Mouse (Mus musculus): ENCODE measurements around the gene Adgrb3. TPM values are rescaled to one million over a fixed set of nuclear protein-coding genes. Genes with fewer than 3 reads are reported as not detected.
"Not testable (repeated sequence)": the region's sequence is repeated elsewhere in the genome, so short reads cannot be mapped to it uniquely, and the experiment has no call there.

Adgrb3 gene
- total and polyA plus RNA-seq, 3 experiments, result 0.24 to 1.2 (median 1.0) TPM

DNA sequence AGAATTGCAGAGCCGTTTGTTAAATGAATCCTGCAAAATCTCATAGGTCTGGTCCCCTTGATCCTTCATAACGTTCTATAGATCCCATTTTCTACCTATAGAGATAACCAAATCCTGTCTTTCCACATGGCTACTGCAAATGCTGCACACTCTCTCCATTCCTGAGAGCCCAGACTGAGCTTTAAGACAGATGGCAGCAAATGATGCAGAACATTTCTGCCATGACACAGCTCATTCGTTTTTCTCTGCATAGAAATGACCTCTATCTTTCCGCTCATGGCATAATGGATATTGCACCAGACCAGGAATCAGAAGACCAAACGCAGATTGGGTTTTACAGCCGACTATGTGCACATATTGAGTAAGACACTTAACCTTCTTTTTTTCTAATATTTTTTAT lies 84.8 kb downstream of the Adgrb3 start:
- DNase-seq, result no peak

DNA sequence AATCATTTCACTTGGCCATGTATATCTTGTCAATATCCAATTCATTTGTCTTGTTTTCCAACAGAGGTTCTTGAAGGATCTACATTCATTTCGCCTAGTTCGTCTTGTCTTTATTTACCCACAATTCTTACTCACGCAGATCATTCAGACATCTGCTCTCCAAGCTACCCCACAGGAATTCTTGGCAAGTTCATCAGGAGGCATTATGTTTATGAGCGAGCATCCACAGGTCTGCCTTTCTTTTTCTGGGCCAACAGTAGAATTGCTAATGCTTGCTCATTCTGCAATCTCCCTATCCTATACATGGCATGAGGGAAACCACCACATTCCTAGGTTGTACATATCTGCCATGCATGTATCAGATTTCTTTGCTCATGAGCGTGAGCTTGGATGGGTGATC lies 99.7 kb downstream of the Adgrb3 start:
- no peak for DNase-seq

DNA sequence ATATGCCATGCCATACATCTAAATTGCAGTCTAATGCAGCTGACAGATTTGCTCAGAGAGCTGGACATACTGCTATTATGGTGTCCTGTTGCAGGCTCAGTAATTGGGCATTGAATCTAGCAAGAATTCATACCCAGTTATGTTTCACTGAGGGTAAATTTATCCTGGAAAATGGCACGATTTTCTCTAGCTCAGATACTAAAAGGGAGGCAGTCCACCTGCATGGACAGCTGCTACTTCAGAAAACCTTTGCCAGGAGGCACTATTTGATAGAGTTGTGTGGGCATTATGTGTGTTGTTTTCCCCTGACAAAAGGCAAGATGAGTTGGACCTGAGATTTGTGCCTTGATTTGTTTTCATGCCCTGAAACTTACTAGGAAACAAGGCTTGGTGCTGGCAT lies 118.0 kb downstream of the Adgrb3 start:
- no peak for DNase-seq

DNA sequence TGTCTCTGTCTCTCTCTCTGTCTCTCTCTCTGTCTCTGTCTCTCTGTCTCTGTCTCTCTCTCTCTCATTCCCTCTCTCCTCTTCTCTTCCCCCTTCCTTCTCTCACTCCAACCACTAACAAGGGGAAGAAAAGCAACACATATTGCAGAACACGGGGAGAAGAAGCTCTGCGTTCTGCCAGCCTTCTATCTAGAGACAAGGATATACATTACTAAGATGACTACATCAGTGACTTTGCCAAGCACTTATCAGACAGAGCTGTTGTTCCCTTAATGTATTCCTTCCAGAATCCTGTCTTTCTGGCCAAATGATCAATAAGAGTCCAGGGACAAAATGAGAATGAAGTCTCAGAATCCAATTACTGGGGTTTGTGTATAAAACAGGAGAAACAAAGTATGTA lies 123.2 kb downstream of the Adgrb3 start:
- DNase-seq, result no peak

DNA sequence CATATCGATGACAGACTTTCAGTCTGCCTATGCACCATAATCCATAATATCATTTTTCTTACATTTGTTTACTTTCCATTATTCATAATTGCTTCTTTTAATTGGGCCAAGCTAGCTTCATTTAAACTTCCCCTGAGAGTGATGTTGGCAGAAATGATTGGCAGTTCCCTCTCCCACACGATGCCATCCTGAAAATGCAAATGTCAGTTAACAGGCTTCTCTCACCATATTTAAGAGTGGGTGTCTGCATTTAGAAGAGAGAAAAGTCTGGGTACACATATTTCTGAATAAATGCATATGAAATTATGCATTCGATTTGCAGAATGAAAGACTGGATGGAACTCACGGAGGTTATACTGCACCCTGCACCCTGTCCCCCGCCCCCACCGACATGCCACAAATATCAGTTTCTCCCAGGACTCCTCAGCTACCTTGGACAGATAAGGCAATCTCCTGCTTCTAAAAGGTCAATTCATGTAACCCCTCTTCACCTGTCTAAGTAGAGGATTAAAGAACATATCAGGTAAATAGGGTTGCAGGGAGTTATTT lies 130.7 kb downstream of the Adgrb3 start:
- no peak for DNase-seq

DNA sequence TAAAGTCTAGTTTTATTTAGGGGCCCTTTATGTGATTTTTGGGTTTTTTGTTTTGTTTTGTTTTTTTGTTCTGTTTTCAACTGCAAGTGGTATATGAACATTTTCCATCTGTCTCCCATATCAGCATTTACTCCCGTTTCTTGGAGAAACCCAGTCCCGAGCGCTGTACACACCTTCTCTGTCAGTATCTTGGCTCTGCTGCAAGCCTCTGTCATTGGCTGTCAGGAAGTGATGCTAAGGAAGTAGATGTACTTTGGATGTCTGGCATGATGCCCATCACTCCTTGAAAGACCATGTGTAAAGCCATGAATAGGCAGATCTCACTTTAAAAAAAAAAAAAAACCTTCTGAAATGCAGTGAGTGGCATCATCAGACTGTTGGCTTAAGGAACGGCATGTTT lies 132.3 kb downstream of the Adgrb3 start:
- DNase-seq, result no peak

DNA sequence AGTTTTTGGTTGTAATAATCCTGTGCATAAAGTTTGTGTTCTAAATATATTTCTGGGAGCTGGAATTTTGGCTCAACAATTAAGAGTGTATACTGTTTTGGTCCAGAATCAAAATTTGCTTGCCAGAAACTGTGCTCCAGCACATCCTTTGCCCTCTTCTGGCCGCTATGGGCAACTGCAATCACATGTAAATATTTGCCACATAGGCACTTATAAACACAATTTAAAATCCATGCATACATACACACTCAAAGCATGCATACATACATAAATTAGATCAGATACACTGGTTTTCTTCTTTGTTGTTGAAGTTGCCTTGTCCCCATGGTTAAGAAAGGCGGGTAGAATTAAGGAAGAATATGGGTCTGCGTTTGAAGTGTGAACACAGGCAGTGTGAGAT lies 132.7 kb downstream of the Adgrb3 start:
- DNase-seq, result no peak

DNA sequence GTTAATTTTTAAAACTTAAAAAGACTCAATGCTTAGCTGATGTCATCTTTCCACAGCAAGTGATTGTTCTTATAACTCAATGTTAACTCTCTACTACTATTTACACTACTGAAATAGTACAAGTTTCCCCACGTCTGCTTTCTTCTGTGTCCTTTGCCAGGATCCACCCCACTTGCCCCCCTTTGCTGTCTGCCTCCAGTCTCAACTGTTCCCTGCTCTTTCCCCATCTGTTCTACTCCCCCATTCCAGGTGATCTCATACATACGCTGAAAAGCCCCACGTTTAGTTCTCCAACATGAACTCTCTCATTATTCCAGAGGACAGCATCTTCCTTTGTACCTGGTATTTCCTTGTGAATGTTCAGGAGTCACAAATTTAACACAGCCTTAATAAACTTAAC lies 147.4 kb downstream of the Adgrb3 start:
- DNase-seq, result no peak

DNA sequence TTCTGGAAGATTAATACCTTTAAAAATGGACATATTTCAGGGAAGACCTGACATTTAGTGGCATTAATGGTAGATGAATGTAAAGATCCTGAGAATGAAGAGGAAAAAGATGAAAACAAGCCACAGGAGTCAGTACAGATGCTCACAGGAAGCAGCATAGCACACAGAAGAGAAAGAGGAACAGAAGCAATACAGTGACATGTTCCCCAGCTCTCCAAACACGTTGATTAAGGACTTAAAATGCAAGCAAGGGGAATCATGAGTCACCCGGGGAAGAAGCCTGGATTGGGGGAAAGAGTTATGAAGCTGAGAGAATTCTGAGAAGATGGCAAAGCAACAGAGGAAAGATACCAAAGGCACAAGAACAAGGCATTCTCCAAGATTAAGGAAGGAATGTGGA lies 149.9 kb downstream of the Adgrb3 start:
- DNase-seq, result no peak

DNA sequence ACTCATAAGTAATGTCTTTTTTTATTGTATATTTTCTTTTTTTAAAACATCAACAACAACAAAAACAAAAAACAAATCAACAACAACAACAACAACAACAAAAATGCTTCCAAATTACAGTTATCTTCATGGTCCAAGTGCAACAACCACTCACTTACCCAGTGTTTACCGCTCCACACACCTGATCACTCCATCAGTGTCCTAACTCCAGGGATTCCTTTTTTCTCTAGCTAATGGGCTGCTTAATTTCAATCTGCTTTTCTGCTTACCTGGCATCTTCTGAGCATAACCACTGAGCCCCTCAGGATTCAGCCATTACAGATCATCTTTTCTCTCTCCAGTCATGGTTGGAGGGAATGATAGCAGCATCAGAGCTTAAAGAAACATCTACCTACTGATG lies 176.8 kb downstream of the Adgrb3 start:
- no peak for DNase-seq

DNA sequence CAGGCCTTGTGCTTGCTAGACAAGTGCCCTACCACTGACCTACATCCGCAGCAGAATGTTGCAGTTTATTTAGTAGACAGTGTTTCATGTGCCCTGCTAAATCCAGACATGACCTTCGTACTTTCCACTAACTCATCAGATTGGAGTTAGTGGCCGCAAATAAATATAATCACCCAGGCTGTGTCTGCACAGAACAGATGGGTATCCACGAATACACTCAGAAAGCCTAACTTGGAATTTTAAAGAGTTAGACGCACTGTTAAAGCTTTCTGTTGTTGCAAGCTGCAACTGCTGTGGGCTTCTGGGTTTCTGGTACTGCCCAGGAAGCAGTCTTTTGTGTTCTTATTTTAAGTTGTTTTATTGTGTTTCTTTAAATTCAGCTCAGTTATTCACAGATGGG lies 185.3 kb downstream of the Adgrb3 start:
- DNase-seq, result no peak

DNA sequence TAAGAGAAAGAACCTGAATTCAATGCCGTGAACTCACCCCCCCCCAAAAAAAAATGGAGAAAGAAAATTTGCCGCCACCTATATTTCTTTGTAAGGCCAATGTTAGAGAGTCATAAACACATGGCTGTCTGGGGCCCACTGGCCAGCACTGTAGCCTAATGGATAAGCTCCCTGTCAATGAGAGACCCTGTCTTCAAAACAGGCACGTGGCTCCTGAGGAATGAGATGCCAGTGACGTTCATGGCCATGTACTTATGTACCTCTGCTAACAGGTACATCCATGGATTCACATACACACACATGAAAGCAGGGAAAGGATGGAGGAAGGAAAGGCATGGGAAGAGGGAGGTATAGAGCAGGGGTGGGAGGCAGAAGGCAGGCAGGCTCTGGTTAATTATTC lies 208.0 kb downstream of the Adgrb3 start:
- no peak for DNase-seq

DNA sequence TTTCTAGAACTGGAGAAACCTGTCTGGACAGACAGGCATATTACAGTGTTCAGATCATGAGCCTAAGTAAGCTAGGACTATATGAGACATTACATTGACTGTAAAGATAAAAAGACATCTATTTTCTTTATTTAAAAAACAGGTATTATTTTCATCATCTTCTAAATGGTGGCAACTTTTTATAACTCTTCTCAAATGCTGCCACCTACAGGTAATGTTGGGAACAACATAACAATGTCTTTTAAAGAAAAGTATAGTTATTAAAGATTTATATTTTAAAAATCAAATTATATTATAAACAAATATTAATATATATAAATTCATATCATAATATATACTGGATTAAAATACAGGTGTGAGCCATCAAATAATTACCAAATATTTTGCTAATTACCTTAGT lies 212.6 kb downstream of the Adgrb3 start:
- DNase-seq, result no peak

DNA sequence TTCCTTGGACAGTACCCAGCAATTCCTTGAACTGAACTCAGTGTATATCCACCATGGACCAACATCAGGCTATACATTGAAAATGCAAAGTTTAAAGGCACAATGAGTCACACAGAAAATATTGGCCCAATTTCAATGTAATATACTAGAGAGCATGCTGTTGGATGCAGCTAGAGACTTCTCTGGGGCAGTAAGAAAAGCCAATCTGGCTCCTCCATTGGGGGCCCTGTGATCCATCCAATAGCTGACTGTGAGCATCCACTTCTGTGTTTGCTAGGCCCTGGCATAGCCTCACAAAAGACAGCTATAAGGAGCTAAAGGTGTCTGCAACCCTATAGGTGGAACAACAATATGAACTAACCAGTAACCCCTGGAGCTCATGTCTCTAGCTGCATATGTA lies 218.7 kb downstream of the Adgrb3 start:
- DNase-seq, result not testable (repeated sequence)

DNA sequence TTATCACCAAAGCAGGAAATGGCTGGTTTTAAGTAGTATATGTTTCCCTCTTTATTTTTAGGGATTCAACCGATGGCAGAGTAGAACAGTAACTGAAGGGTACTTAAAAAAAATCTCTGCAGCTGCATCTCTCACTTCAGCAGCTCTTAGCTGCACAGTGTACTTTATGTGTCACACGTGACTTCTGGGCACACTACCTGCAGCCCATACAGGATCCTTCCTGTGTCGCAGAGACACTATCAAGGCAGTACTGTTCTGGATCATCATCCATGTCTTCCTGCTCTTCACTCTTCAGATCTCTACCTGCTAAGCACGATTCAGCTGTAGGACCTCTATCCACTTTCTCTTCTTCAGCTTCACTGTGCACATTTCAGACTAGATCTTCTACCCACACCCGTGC lies 230.6 kb downstream of the Adgrb3 start:
- no peak for DNase-seq

DNA sequence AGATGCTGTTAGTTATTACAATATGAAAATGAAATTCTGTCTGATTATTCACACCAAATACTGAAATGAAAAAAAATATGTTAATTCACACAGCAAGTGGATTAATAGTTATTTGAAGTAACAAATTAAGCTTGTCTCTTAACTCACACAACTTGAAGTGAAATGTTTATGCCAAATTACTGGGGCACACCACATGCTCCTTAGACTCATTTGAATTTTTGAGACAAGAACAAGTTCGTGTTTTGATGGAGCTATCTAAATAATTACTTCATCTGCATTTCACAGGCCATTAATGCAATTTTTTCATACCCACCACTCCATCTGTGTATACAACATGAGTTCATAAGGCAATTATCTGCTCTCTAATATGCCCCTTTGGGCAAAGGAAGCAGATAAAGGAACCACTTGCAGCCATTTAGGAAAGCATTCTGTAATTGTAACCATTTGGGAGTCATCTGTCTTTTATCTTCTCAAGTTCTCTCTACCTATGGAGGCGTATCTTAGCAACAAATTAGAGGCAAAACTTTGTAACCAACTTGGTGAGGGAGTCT lies 240.9 kb downstream of the Adgrb3 start:
- DNase-seq, result no peak

DNA sequence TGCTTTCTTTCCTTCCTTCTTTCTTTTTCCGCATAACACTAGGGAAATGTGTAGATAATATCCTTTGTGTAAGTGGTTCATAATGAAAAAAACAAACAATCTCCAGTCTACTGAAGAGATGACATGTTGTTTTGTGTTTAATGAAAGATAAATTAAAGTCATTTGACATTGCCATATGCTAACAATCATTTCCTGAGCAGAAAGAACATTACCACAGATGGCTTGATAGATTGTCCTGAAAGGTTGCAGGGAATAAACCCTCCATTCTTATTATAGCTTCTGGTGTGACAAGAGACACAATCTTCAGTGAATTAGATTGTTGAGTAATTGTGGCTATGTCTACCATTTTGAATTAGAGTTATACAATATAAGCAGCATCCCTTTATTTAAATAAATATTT lies 247.8 kb downstream of the Adgrb3 start:
- no peak for DNase-seq

DNA sequence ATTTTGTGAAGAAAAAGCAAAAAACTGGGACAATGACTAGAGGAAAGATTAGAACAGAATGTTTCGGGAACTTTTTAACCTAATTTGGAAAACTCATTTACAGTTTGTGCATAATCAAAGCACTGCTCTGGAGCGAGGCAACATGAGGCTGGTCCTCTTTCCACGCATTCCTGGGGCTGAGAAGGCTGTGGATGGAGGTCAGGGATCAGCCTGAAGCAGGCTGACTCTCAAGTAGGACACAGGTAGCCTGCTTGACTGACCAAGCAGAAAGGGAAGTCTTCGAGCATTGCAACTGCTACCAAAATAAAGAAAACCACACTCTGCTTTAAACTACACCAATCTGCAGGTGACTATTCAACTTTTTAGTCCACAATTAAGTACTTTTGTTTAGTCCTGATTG lies 251.7 kb downstream of the Adgrb3 start:
- no peak for DNase-seq

DNA sequence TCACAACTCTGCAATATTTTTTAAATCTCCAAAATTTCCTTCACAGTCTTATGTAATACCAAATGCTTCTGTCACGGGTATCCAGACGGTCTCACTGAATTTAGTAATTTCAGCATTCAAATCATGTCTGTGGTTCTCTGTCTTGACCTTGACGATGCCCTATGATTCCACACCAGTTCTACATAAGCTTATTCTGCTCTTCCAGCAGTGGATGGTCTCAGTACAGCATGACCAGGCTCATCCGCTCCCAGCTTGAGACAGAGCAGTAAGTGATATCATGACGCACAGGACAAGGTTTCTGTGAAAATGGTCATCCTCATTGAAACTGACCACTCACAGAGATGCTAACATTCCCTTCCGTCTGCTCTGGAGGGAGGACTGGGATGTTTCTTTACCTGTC lies 252.9 kb downstream of the Adgrb3 start:
- no peak for DNase-seq

DNA sequence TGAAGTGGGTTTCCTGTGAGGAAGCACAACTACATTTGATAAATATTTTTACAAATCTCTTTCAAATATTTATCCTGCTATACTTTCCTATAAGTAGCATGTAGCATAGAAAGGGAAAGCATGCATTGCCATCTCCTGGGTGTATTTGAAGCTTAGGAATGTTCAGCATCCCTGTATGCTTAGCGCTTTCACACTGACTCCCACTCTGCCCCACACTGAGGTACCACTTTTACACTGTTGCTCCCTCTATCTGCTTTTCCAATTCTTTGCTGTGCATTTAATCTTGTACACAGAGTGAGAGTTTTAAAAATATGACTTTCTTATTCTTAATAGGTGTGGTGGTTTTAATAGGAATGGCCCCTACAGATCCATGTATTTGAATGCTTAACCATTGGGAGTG lies 261.4 kb downstream of the Adgrb3 start:
- no peak for DNase-seq

DNA sequence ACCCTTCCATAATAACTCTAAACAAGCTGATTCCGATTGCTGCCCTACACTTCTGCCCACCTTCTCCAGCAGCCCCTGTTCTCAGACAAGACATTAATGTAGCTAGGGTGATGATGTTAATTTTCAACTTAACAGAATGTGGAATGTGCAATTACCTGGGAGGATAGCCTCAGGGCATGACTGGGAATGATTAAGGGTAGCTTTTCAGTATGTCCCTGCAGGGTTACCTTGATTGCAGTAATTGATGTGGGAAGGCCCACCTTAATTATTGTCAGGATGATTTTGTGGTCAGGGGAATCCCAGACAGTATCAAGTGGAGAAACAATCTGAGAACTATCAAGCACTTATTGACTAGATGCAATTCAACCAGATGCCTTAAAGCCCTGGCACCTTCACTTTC lies 283.4 kb downstream of the Adgrb3 start:
- DNase-seq, result no peak

DNA sequence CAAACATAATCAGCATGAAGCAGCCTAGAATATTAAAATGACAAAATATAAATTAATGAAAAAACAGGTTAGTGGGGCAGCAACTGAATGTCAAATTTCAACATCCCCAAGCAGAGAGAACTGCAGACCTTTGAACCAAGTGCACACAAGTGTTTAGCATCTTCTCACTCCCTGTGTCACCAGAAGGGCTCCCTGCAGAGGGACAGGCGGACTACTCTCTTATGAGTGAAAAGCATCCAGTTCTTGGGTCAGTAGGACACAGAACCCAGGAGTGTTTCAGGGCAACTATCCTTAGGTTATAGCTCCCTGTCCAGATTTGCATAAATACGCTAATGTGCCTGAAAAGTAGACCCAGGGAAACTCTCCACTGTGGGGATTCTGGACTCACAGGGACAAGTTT lies 285.6 kb downstream of the Adgrb3 start:
- DNase-seq, result no peak

DNA sequence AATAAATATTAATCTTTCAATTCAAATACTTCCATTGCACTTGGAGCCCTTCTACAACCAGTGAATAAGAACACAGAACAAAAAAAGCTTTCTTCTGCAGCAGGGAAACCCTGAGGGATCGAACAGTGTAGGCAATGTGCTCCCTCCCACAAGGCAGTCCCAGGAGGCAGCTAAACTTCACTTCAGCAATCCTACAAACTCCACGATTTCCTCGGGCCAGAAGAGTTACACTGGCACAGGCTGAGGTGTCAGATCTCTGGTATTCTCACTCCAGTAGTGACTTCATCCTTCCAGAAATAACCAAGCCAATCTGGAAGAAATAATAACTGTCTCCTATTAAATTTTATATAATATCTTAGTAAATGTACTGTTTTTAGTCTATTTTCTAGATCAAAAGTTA lies 286.6 kb downstream of the Adgrb3 start:
- no peak for DNase-seq

DNA sequence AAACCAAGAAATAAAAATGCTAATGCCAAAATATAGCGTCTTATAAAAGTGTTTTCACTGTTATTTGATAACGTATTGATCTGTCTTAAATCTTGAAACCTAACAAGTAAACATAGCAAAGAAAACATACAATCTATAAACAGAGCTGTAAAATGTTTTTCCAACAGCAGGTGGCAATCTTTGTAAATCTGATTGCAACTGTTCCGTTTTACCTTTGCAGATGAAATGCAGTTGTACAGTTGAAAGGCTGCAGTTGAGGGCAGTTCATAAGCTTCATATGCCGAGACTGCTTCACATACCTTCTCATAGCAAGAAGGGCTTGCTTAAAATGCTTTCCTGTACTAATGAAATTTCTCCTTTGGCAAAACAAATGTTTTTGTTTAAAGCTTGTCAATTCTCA lies 302.5 kb downstream of the Adgrb3 start:
- no peak for DNase-seq

Data from adrenal gland, adult 2 months (tissue).